Mouse (Mus musculus) hindbrain, embryonic 16.5 days (tissue): ENCODE measurements at regions not wholly inside any gene's neighbourhood (a gene's known extent, or its start where the extent isn't known, plus 50 kb on each side); places are given as distances from the start of the nearest gene placed in this dataset.

ENCODE experiments used
- ATAC-seq: fragments of 200-750 bp; cut with Nextera tagmentation; 2 replicates; pipeline ENCODE4 v1.8.0; 2017; ENCODE audit warnings: moderate TSS enrichment, moderate library complexity
- H3K27ac ChIP-seq: fragments of 300-500 bp; sonication (generic); 2 replicates; pipeline ENCODE4 v1.5.1; 2014; ENCODE audit warnings: low read depth, mild to moderate bottlenecking, control low read depth, low read length, moderate library complexity
- H3K27me3 ChIP-seq: fragments of 300-500 bp; sonication (generic); replicated peaks from 2 replicates; pipeline ENCODE4 v1.6.1; 2014; ENCODE audit warnings: low read length; ENCODE audit not compliant: control insufficient read depth, insufficient read depth
- H3K36me3 ChIP-seq: fragments of 300-500 bp; sonication (generic); 2 replicates; pipeline ENCODE4 v1.6.1; 2014; ENCODE audit warnings: mild to moderate bottlenecking, low read length, moderate library complexity, mixed read lengths; ENCODE audit not compliant: control insufficient read depth, insufficient read depth
- H3K4me1 ChIP-seq: fragments of 300-500 bp; sonication (generic); 2 replicates; pipeline ENCODE4 v1.6.1; 2014; ENCODE audit warnings: low read depth, low read length; ENCODE audit not compliant: control insufficient read depth, insufficient read depth
- H3K4me2 ChIP-seq: fragments of 300-500 bp; sonication (generic); 2 replicates; pipeline ENCODE4 v1.6.1; 2014; ENCODE audit warnings: mild to moderate bottlenecking, low read length, control low read depth, moderate library complexity
- H3K4me3 ChIP-seq: fragments of 300-500 bp; sonication (generic); 2 replicates; pipeline ENCODE4 v1.5.1; 2014; ENCODE audit warnings: mild to moderate bottlenecking, low read length, control low read depth, moderate library complexity
- H3K9ac ChIP-seq: fragments of 300-500 bp; sonication (generic); 2 replicates; pipeline ENCODE4 v1.6.1; 2014; ENCODE audit warnings: low read depth, mild to moderate bottlenecking, control low read depth, low read length, moderate library complexity
- H3K9me3 ChIP-seq: fragments of 300-500 bp; sonication (generic); 2 replicates; pipeline ENCODE4 v1.6.1; 2014; ENCODE audit warnings: mild to moderate bottlenecking, low read length, moderate library complexity; ENCODE audit not compliant: control insufficient read depth
- WGBS: fragments of 180-500 bp; shearing (Covaris S2); extraction: QIAGEN DNeasy Blood & Tissue Kit; methylation state at CpG from one replicate; pipeline ENCODE4 v1.1.7; 2014; 5-methylcytosine and 5-hydroxymethylcytosine counted together

- no peak overlapping the region for H3K27ac ChIP-seq
- H3K9me3 ChIP-seq = no peaks in the 10 kb centered on the region
- H3K36me3 ChIP-seq = no peaks in the 10 kb centered on the region
- ATAC-seq = no peak
- no peak overlapping the region for H3K9ac ChIP-seq
- H3K4me1 ChIP-seq = no peaks in the 10 kb centered on the region
- no peaks in the 10 kb centered on the region for H3K27me3 ChIP-seq
- no peak overlapping the region for H3K4me3 ChIP-seq
- WGBS = 89% methylated on average over 3 of the region's 3 CpGs
- H3K4me2 ChIP-seq = no peak overlapping the region
Measured at GRCm38 (mm10) chr7:115204916-115205315, 461.4 kb downstream of the Insc start.

GRCm38 (mm10) chr7:115206479-115207134, 463.1 kb downstream of the Insc start:
- Histone ChIP-seq H3K27ac (no peak overlapping the region), H3K9ac (no peak overlapping the region), H3K27me3 (no peaks in the 10 kb centered on the region), H3K4me3 (no peak overlapping the region), H3K4me2 (no peak overlapping the region), H3K36me3 (no peaks in the 10 kb centered on the region), H3K9me3 (no peaks in the 10 kb centered on the region), H3K4me1 (no peaks in the 10 kb centered on the region)
- ATAC-seq = no peak
- WGBS = 73% methylated on average over 9 of the region's 9 CpGs

- no peak for ATAC-seq
- Histone ChIP-seq H3K9me3 (no peaks in the 10 kb centered on the region), H3K36me3 (no peaks in the 10 kb centered on the region), H3K4me2 (no peak overlapping the region), H3K4me1 (no peaks in the 10 kb centered on the region), H3K27ac (no peak overlapping the region), H3K9ac (no peak overlapping the region), H3K27me3 (no peaks in the 10 kb centered on the region), H3K4me3 (no peak overlapping the region)
- 75% methylated on average over 7 of the region's 7 CpGs for WGBS
Measured at GRCm38 (mm10) chr7:115208781-115209180, 465.3 kb downstream of the Insc start.

- no peaks in the 10 kb centered on the region for H3K36me3 ChIP-seq
- 98% methylated on average over 2 of the region's 2 CpGs for WGBS
- no peak overlapping the region for H3K9ac ChIP-seq
- H3K27me3 ChIP-seq = no peaks in the 10 kb centered on the region; the same call in 1 of the 2 replicates
- H3K4me2 ChIP-seq = no peak overlapping the region
- H3K4me3 ChIP-seq = no peak overlapping the region
- no peak for ATAC-seq
- H3K27ac ChIP-seq = no peak overlapping the region
- no peaks in the 10 kb centered on the region for H3K4me1 ChIP-seq
- no peaks in the 10 kb centered on the region for H3K9me3 ChIP-seq
Measured at GRCm38 (mm10) chr7:115210012-115210411, 466.5 kb downstream of the Insc start.

GRCm38 (mm10) chr7:115216838-115217237, 473.3 kb downstream of the Insc start:
- Histone ChIP-seq H3K36me3 (no peaks in the 10 kb centered on the region), H3K4me3 (peak overlapping the region; percentile 34), H3K4me1 (peaks cover 13% of the 10 kb centered on the region), H3K9me3 (no peaks in the 10 kb centered on the region), H3K4me2 (peak overlapping the region; percentile 68), H3K27me3 (peaks cover 7% of the 10 kb centered on the region), H3K27ac (no peak overlapping the region), H3K9ac (peak overlapping the region; percentile 41)
- peak; percentile 92 for ATAC-seq
- WGBS = 1% methylated on average over 9 of the region's 13 CpGs

- peak; percentile 57 for ATAC-seq
- Histone ChIP-seq H3K27ac (no peak overlapping the region), H3K4me2 (peak overlapping the region; percentile 68), H3K9me3 (no peaks in the 10 kb centered on the region), H3K27me3 (peaks cover 7% of the 10 kb centered on the region), H3K4me1 (peaks cover 13% of the 10 kb centered on the region), H3K9ac (peak overlapping the region; percentile 41), H3K36me3 (no peaks in the 10 kb centered on the region), H3K4me3 (peak overlapping the region; percentile 34)
- 7% methylated on average over 5 of the region's 5 CpGs for WGBS
Measured at GRCm38 (mm10) chr7:115217255-115217654, 473.8 kb downstream of the Insc start.

- H3K9ac ChIP-seq = no peak overlapping the region
- no peak overlapping the region for H3K27ac ChIP-seq
- no peak overlapping the region for H3K4me2 ChIP-seq
- 33% methylated on average over 6 of the region's 6 CpGs for WGBS
- peaks cover 13% of the 10 kb centered on the region for H3K4me1 ChIP-seq
- no peak for ATAC-seq
- H3K9me3 ChIP-seq = no peaks in the 10 kb centered on the region
- no peak overlapping the region for H3K4me3 ChIP-seq
- H3K36me3 ChIP-seq = no peaks in the 10 kb centered on the region
- H3K27me3 ChIP-seq = peaks cover 7% of the 10 kb centered on the region
Measured at GRCm38 (mm10) chr7:115217712-115218111, 474.2 kb downstream of the Insc start.

GRCm38 (mm10) chr7:115218596-115219180, 475.2 kb downstream of the Insc start:
- no peak overlapping the region for H3K9ac ChIP-seq
- H3K36me3 ChIP-seq = no peaks in the 10 kb centered on the region
- H3K27ac ChIP-seq = no peak overlapping the region
- peaks cover 7% of the 10 kb centered on the region for H3K27me3 ChIP-seq
- no peaks in the 10 kb centered on the region for H3K9me3 ChIP-seq
- peak; percentile 45; the same call in 1 of the 2 replicates for ATAC-seq
- H3K4me1 ChIP-seq = peaks cover 13% of the 10 kb centered on the region
- 27% methylated on average over 13 of the region's 13 CpGs for WGBS
- H3K4me2 ChIP-seq = no peak overlapping the region
- H3K4me3 ChIP-seq = no peak overlapping the region

- Histone ChIP-seq H3K9ac (no peak overlapping the region), H3K9me3 (no peaks in the 10 kb centered on the region), H3K4me2 (no peak overlapping the region), H3K36me3 (no peaks in the 10 kb centered on the region), H3K27me3 (no peaks in the 10 kb centered on the region), H3K4me3 (no peak overlapping the region), H3K27ac (no peak overlapping the region), H3K4me1 (peaks cover 6% of the 10 kb centered on the region)
- no peak for ATAC-seq
- 55% methylated on average over 5 of the region's 7 CpGs for WGBS
Measured at GRCm38 (mm10) chr7:115222642-115223041, 479.1 kb downstream of the Insc start.
